Mouse (Mus musculus) forebrain, embryonic 11.5 days (tissue): ENCODE results near the gene Htra2. TPM values are rescaled to one million over a fixed set of nuclear protein-coding genes. Genes with fewer than 3 reads are reported as not detected.

Experiments
- ATAC-seq: fragments of 200-750 bp; cut with Nextera tagmentation; replicated peaks from 2 replicates; pipeline ENCODE4 v1.8.0; 2017; ENCODE audit warnings: moderate TSS enrichment; ENCODE audit not compliant: low FRiP score
- DNase-seq: peaks from one replicate; pipeline ENCODE4 v3.0.0-alpha.2; 2017; ENCODE audit warnings: low spot score
- H3K27ac ChIP-seq: fragments of 300-500 bp; sonication (generic); 2 replicates; pipeline ENCODE4 v1.5.1; 2014; ENCODE audit warnings: low read depth, low read length
- H3K27me3 ChIP-seq: fragments of 300-500 bp; sonication (generic); 2 replicates; pipeline ENCODE4 v1.6.1; 2014; ENCODE audit warnings: mild to moderate bottlenecking, low read length, mixed read lengths; ENCODE audit not compliant: control insufficient read depth, insufficient read depth
- H3K36me3 ChIP-seq: fragments of 300-500 bp; sonication (generic); 2 replicates; pipeline ENCODE4 v1.6.1; 2014; ENCODE audit warnings: mild to moderate bottlenecking, low read length, moderate library complexity, mixed read lengths; ENCODE audit not compliant: control insufficient read depth, insufficient read depth
- H3K4me1 ChIP-seq: fragments of 300-500 bp; sonication (generic); replicated peaks from 2 replicates; pipeline ENCODE4 v1.6.1; 2014; ENCODE audit warnings: low read length, mixed read lengths; ENCODE audit not compliant: control insufficient read depth, insufficient read depth
- H3K4me2 ChIP-seq: fragments of 300-500 bp; sonication (generic); 2 replicates; pipeline ENCODE4 v1.6.1; 2014; ENCODE audit warnings: low read depth, mild to moderate bottlenecking, low read length, moderate library complexity, mixed read lengths; ENCODE audit not compliant: severe bottlenecking
- H3K4me3 ChIP-seq: fragments of 300-500 bp; sonication (generic); 2 replicates; pipeline ENCODE4 v1.5.1; 2014; ENCODE audit warnings: low read depth, low read length
- H3K9ac ChIP-seq: fragments of 300-500 bp; sonication (generic); 2 replicates; pipeline ENCODE4 v1.6.1; 2014; ENCODE audit warnings: low read length
- H3K9me3 ChIP-seq: fragments of 300-500 bp; sonication (generic); 2 replicates; pipeline ENCODE4 v1.6.1; 2016; ENCODE audit warnings: low read length, mixed read lengths; ENCODE audit not compliant: control insufficient read depth
- WGBS: fragments of 180-500 bp; shearing (Covaris S2); extraction: QIAGEN DNeasy Blood & Tissue Kit; methylation state at CpG from one replicate; pipeline ENCODE4 v1.1.7; 2014; 5-methylcytosine and 5-hydroxymethylcytosine counted together
- polyA plus RNA-seq: library from polyadenylated mRNA; unstranded; fragments of >200 nt; fragmentation: Nextera tagmentation; extraction: Ambion mirVana; gene quantifications from 2 replicates; pipeline ENCODE4 v1.2.1, GENCODE M21; 2014

Htra2 gene
- polyA plus RNA-seq, 1 experiment from 2014 or later: 30.1 TPM

GRCm38 (mm10) chr6:83011756-83012155, 43.3 kb downstream of the Htra2 start:
- H3K9ac ChIP-seq: no peak overlapping the region
- no peaks in the 10 kb centered on the region for H3K27me3 ChIP-seq
- no peaks in the 10 kb centered on the region for H3K9me3 ChIP-seq
- no peak overlapping the region for H3K27ac ChIP-seq
- DNase-seq (no peak), ATAC-seq (no peak)
- WGBS: 72% methylated on average over 6 of the region's 6 CpGs
- H3K4me1 ChIP-seq: no peaks in the 10 kb centered on the region
- no peaks in the 10 kb centered on the region for H3K36me3 ChIP-seq
- H3K4me2 ChIP-seq: no peak overlapping the region
- H3K4me3 ChIP-seq: no peak overlapping the region

- Histone ChIP-seq H3K4me2 (no peak overlapping the region), H3K4me1 (no peaks in the 10 kb centered on the region), H3K4me3 (no peak overlapping the region), H3K9ac (no peak overlapping the region), H3K27me3 (no peaks in the 10 kb centered on the region), H3K36me3 (no peaks in the 10 kb centered on the region), H3K27ac (no peak overlapping the region), H3K9me3 (no peaks in the 10 kb centered on the region)
- no peak for ATAC-seq
- DNase-seq: no peak
- WGBS: 83% methylated on average over 7 of the region's 7 CpGs
These were observed 43.8 kb downstream of the Htra2 start for GRCm38 (mm10) chr6:83011255-83011654.

- Histone ChIP-seq H3K4me1 (no peaks in the 10 kb centered on the region), H3K27me3 (no peaks in the 10 kb centered on the region), H3K4me2 (no peak overlapping the region), H3K9ac (no peak overlapping the region), H3K27ac (no peak overlapping the region), H3K4me3 (no peak overlapping the region), H3K36me3 (no peaks in the 10 kb centered on the region), H3K9me3 (no peaks in the 10 kb centered on the region)
- no peak for ATAC-seq
- no peak for DNase-seq
- WGBS: 78% methylated on average over 7 of the region's 7 CpGs
These were observed 45.1 kb downstream of the Htra2 start for GRCm38 (mm10) chr6:83010010-83010409.

GRCm38 (mm10) chr6:83008659-83009058, 46.4 kb downstream of the Htra2 start:
- no peak overlapping the region for H3K27ac ChIP-seq
- H3K27me3 ChIP-seq: no peaks in the 10 kb centered on the region
- DNase-seq: no peak
- no peak overlapping the region for H3K9ac ChIP-seq
- no peaks in the 10 kb centered on the region for H3K36me3 ChIP-seq
- no peak overlapping the region for H3K4me2 ChIP-seq
- no peaks in the 10 kb centered on the region for H3K9me3 ChIP-seq
- no peak overlapping the region for H3K4me3 ChIP-seq
- WGBS: 85% methylated on average over 3 of the region's 3 CpGs
- ATAC-seq: no peak
- no peaks in the 10 kb centered on the region for H3K4me1 ChIP-seq

GRCm38 (mm10) chr6:83006114-83006513, 49.0 kb downstream of the Htra2 start:
- WGBS: 83% methylated on average over 6 of the region's 6 CpGs
- DNase-seq: no peak
- H3K27me3 ChIP-seq: no peaks in the 10 kb centered on the region
- H3K27ac ChIP-seq: no peak overlapping the region
- no peaks in the 10 kb centered on the region for H3K36me3 ChIP-seq
- no peak for ATAC-seq
- H3K4me3 ChIP-seq: no peak overlapping the region
- no peaks in the 10 kb centered on the region for H3K4me1 ChIP-seq
- no peak overlapping the region for H3K9ac ChIP-seq
- no peaks in the 10 kb centered on the region for H3K9me3 ChIP-seq
- H3K4me2 ChIP-seq: no peak overlapping the region

GRCm38 (mm10) chr6:83005444-83006011, 49.5 kb downstream of the Htra2 start:
- Histone ChIP-seq H3K9me3 (no peaks in the 10 kb centered on the region), H3K9ac (no peak overlapping the region), H3K4me1 (no peaks in the 10 kb centered on the region), H3K27ac (no peak overlapping the region), H3K27me3 (no peaks in the 10 kb centered on the region), H3K36me3 (no peaks in the 10 kb centered on the region), H3K4me3 (no peak overlapping the region), H3K4me2 (no peak overlapping the region)
- no peak for ATAC-seq
- no peak for DNase-seq
- 86% methylated on average over 10 of the region's 10 CpGs for WGBS

GRCm38 (mm10) chr6:83004872-83005271, 50.2 kb downstream of the Htra2 start:
- ATAC-seq: no peak
- Histone ChIP-seq H3K36me3 (no peaks in the 10 kb centered on the region), H3K4me3 (no peak overlapping the region), H3K4me1 (no peaks in the 10 kb centered on the region), H3K9me3 (no peaks in the 10 kb centered on the region), H3K27ac (no peak overlapping the region), H3K4me2 (no peak overlapping the region), H3K27me3 (no peaks in the 10 kb centered on the region), H3K9ac (no peak overlapping the region)
- no peak for DNase-seq
- 59% methylated on average over 7 of the region's 7 CpGs for WGBS

- H3K36me3 ChIP-seq: no peaks in the 10 kb centered on the region
- no peak overlapping the region for H3K4me3 ChIP-seq
- H3K9me3 ChIP-seq: no peaks in the 10 kb centered on the region
- no peaks in the 10 kb centered on the region for H3K4me1 ChIP-seq
- no peak overlapping the region for H3K27ac ChIP-seq
- WGBS: 87% methylated on average over 2 of the region's 2 CpGs
- DNase-seq (no peak), ATAC-seq (no peak)
- no peak overlapping the region for H3K4me2 ChIP-seq
- no peak overlapping the region for H3K9ac ChIP-seq
- H3K27me3 ChIP-seq: no peaks in the 10 kb centered on the region
These were observed 50.8 kb downstream of the Htra2 start for GRCm38 (mm10) chr6:83004309-83004708.

GRCm38 (mm10) chr6:83003850-83004249, 51.2 kb downstream of the Htra2 start:
- Histone ChIP-seq H3K4me3 (no peak overlapping the region), H3K27me3 (no peaks in the 10 kb centered on the region), H3K27ac (no peak overlapping the region), H3K9me3 (no peaks in the 10 kb centered on the region), H3K9ac (no peak overlapping the region), H3K4me2 (no peak overlapping the region), H3K36me3 (no peaks in the 10 kb centered on the region), H3K4me1 (no peaks in the 10 kb centered on the region)
- ATAC-seq: no peak
- DNase-seq: no peak
- 87% methylated on average over 5 of the region's 5 CpGs for WGBS
